Mouse (Mus musculus) cortical plate, adult 2 months (tissue): ENCODE results near the gene Tnfaip2.

Experiments used
- CTCF ChIP-seq: fragments of 200-500 bp; IDR thresholded peaks from 2 replicates; pipeline ENCODE4 v1.5.1; 2011; ENCODE audit warnings: mild to moderate bottlenecking, control low read depth, low read length; ENCODE audit not compliant: insufficient read depth; ENCODE audit errors: extremely low read depth
- POLR2A ChIP-seq: fragments of 200-500 bp; IDR thresholded peaks from 2 replicates; pipeline ENCODE4 v1.6.1; 2011; ENCODE audit warnings: mild to moderate bottlenecking, low read length, control low read depth; ENCODE audit not compliant: insufficient read depth; ENCODE audit errors: extremely low read depth

GRCm38 (mm10) chr12:111411631-111412355 is 30.5 kb upstream of the Tnfaip2 start:
- TF ChIP-seq CTCF (no peak), POLR2A (no peak)
